Mouse (Mus musculus): Measurements from ENCODE around the gene Asna1.

Asna1 gene

GRCm38 (mm10) chr8:84987903-84988302 lies 37.2 kb downstream of the Asna1 start:
- peak; percentile 68 for DNase-seq

- DNase-seq: no peak
These were observed 37.7 kb downstream of the Asna1 start for GRCm38 (mm10) chr8:84987388-84987787.

GRCm38 (mm10) chr8:84986379-84986945 lies 38.6 kb downstream of the Asna1 start:
- DNase-seq: no peak

GRCm38 (mm10) chr8:84985684-84986378 lies 39.2 kb downstream of the Asna1 start:
- DNase-seq: peak; percentile 95

- DNase-seq: no peak
These were observed 39.9 kb downstream of the Asna1 start for GRCm38 (mm10) chr8:84985049-84985683.

GRCm38 (mm10) chr8:84984294-84985048 lies 40.6 kb downstream of the Asna1 start:
- DNase-seq: peak; percentile 66

- DNase-seq: peak; percentile 31
These were observed 42.5 kb downstream of the Asna1 start for GRCm38 (mm10) chr8:84982499-84983011.

- peak; percentile 60 for DNase-seq
These were observed 43.2 kb downstream of the Asna1 start for GRCm38 (mm10) chr8:84981644-84982498.

- DNase-seq: peak; percentile 76
These were observed 44.3 kb downstream of the Asna1 start for GRCm38 (mm10) chr8:84980622-84981358.

GRCm38 (mm10) chr8:84979599-84980421 lies 45.3 kb downstream of the Asna1 start:
- DNase-seq: peak; percentile 91

- DNase-seq: peak; percentile 94
These were observed 46.7 kb downstream of the Asna1 start, which contains the start of gene Junb for GRCm38 (mm10) chr8:84978248-84978940. Gene Junb (minus strand): TSS chr8:84978718.

GRCm38 (mm10) chr8:84977435-84978247 lies 47.4 kb downstream of the Asna1 start:
- peak; percentile 80 for DNase-seq

- no peak for DNase-seq
These were observed 48.2 kb downstream of the Asna1 start for GRCm38 (mm10) chr8:84976763-84977434.

GRCm38 (mm10) chr8:84976031-84976762 lies 48.9 kb downstream of the Asna1 start:
- peak; percentile 94 for DNase-seq

GRCm38 (mm10) chr8:84975434-84975833 lies 49.6 kb downstream of the Asna1 start:
- peak; percentile 68 for DNase-seq

GRCm38 (mm10) chr8:84974543-84975142 lies 50.4 kb downstream of the Asna1 start:
- DNase-seq: no peak
